Mouse (Mus musculus): ENCODE measurements around the gene March6.

GRCm38 (mm10) chr15:31458081-31458480, 72.8 kb downstream of the March6 start:
- TF ChIP-seq POLR2A (IDR thresholded peaks at IDR 0.05; ENCODE audit: borderline replicate concordance, low read depth, low read length) (no peak), CTCF (IDR thresholded peaks at IDR 0.05; ENCODE audit: low read depth, low read length) (no peak)
